Mouse (Mus musculus) kidney, adult 2 months (tissue): ENCODE data around the gene Slc39a11.

Source experiments
- CTCF ChIP-seq: fragments of 200-500 bp; conservative IDR thresholded peaks from 2 replicates; pipeline ENCODE4 v1.5.1; 2011; ENCODE audit warnings: low read depth, mild to moderate bottlenecking, control low read depth, low read length, moderate library complexity, mixed read lengths; ENCODE audit not compliant: insufficient read depth, insufficient read length
- POLR2A ChIP-seq: fragments of 200-500 bp; IDR thresholded peaks from one replicate; pipeline ENCODE4 v1.6.1; 2011; ENCODE audit warnings: low read depth, low read length, control low read depth

- no peak for TF ChIP-seq POLR2A
- TF ChIP-seq CTCF: no peak
Measured at GRCm38 (mm10) chr11:113541073-113541472, 108.8 kb downstream of the Slc39a11 start.
